Mouse (Mus musculus) adrenal gland, postnatal 25 days (tissue): ENCODE data around the gene Slco2a1. TPM values are rescaled to one million over a fixed set of nuclear protein-coding genes. Genes with fewer than 3 reads are reported as not detected.

ENCODE experiments used
- DNase-seq: peaks from one replicate; pipeline ENCODE4 v3.0.0; 2021; ENCODE audit warnings: mixed read lengths
- total RNA-seq: library from RNA; stranded (reverse); gene quantifications from 2 replicates; pipeline ENCODE4 v1.2.3, GENCODE M21; 2021

The Slco2a1 gene
- total RNA-seq, 1 experiment from 2014 or later = 2.6 TPM

DNA sequence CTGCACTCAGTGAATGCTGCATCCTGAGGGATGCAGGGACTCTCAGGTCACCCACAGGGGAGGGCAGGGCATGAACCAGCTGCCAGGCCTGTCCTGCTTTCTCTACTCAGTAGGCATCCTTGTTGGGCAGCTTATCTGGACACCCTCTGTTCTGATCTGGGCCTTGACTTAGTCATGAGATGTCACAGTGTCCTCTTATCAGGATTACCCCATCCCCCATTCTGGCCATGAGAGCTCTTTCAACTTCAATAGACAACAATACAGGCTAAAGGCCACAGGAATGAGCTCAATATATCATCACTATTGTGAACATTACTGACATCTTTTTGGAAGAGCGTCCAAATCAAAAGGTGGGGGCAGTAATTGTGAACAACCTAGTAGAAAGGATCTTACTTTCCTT lies 3.4 kb upstream of the Slco2a1 start:
- no peak for DNase-seq

DNA sequence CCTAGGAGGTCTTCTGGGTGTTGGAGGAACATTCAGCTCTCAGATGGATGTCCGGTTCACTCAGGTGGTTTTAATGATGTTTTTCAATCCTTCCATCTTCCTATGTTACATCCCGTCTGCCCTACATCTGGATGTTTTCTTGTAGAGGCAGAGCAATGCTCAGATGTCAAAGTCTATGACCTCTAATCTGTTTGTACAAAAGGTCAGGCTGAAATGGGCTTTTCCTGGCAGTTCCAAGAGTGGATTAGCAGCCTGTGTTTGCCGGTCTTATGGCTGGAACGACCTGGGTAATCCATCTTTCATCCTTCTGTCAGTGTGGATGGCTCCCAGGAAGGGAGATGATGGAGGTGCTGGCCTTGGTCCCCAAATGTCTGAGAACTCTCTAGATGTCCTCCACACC lies 2.6 kb upstream of the Slco2a1 start:
- DNase-seq = no peak

GRCm38 (mm10) chr9:102990306-102991133 lies 2.0 kb downstream of the Slco2a1 start:
- no peak for DNase-seq

DNA sequence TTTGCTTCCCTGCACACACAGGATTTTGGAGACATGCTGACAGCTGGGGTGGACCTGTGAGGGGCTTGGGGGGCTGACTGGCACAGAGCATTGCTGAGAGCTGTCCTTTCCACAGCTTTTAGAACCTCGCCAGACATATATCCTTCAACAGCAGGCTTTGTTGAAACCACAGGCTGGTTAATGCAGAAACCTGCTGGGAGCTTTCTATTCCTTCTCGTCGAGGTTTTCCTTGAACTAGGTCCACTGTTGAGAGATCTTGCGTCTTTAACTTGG lies 2.6 kb downstream of the Slco2a1 start:
- DNase-seq = no peak

DNA sequence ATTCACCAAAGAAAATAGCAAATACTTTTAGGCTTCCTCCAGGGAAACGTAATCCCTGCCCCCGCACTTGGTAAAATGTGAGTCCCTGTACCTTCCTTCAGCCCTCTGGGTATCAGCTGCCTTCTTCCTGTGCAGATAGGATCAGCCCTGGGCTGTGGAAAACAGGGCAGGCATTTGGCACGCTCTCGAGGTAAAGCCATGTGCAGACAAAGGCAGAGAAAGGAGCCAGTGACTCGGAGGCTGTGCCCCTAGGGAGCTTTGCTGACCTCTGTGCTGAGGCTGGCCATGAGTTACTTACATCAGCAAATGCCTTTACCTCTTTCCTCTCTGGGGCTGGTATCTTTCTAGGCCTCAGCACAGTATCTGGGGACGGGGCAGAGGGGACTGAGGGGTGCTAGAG lies 4.4 kb downstream of the Slco2a1 start:
- peak; percentile 12 for DNase-seq

DNA sequence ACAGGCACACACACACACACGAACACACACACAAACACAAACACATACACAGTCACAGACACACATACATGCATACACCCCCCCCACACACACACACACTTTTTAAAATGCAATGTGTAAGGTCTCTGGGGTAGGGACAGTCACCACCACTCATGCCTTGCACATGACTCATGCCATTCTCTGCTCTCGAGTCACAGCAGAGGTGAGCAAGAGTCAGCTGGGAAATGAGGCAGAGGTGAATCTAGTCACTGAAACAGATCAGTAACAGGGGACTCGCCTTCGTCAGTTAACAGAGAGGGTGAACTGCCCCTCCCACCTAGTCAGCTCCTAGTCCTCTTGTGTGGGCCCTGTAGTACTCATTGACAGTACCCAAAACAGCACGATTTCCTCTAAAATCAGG lies 5.3 kb downstream of the Slco2a1 start:
- DNase-seq = no peak

GRCm38 (mm10) chr9:102995800-102996635 lies 7.5 kb downstream of the Slco2a1 start:
- DNase-seq = no peak

- DNase-seq = no peak
Measured at GRCm38 (mm10) chr9:103000384-103000783, 11.9 kb downstream of the Slco2a1 start.

DNA sequence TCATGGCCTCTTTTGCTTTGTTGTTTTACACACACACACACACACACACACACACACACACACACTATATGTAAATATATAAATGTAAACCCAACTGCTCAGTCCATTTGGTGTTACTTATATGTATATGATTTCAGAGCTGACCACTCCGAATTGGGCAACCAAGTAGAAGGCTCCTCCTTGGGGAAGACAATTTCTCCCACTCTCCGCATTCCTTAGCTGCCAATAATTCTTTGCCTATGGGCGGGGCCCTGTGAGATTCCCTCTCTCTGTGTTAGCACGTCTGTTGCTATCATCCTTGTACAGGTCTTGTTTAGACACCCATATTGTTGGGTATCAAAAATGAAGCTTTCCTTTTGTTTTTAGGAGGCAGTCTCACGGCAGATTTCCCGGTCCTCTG lies 15.8 kb downstream of the Slco2a1 start:
- no peak for DNase-seq

GRCm38 (mm10) chr9:103007699-103008078 lies 19.2 kb downstream of the Slco2a1 start:
- peak; percentile 40 for DNase-seq

- peak; percentile 14 for DNase-seq
Measured at GRCm38 (mm10) chr9:103008079-103008855, 19.8 kb downstream of the Slco2a1 start.

GRCm38 (mm10) chr9:103010161-103010560 lies 21.6 kb downstream of the Slco2a1 start:
- DNase-seq = no peak

GRCm38 (mm10) chr9:103013366-103013765 lies 24.9 kb downstream of the Slco2a1 start:
- peak; percentile 72 for DNase-seq

GRCm38 (mm10) chr9:103014686-103015085 lies 26.2 kb downstream of the Slco2a1 start:
- DNase-seq = no peak

GRCm38 (mm10) chr9:103024116-103024515 lies 35.6 kb downstream of the Slco2a1 start:
- DNase-seq = no peak

GRCm38 (mm10) chr9:103027150-103027889 lies 38.8 kb downstream of the Slco2a1 start:
- no peak for DNase-seq

GRCm38 (mm10) chr9:103029012-103029411 lies 40.5 kb downstream of the Slco2a1 start:
- DNase-seq = no peak

GRCm38 (mm10) chr9:103030041-103030440 lies 41.5 kb downstream of the Slco2a1 start:
- no peak for DNase-seq

DNA sequence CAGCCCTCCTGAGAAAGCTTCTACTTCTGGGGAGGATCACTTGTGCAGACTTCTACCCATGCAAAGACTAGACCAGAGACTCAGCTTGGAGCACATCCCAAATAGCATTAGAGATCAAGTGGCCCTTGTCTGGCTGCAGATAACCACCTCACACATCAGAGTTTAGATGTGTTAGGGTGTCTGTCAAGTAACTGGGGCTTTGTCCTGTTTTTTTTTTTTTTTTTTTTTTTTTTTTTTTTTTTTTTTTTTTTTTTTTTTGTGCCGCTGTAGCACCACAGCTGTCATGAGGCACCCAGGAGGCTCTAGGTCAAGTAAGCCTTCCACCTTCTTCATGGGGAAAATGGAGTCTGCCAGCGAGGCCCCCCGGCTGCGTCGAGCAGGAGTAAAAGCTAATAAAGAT lies 42.7 kb downstream of the Slco2a1 start:
- no peak for DNase-seq

GRCm38 (mm10) chr9:103032193-103032592 lies 43.7 kb downstream of the Slco2a1 start:
- DNase-seq = peak; percentile 46

- DNase-seq = no peak
Measured at GRCm38 (mm10) chr9:103033381-103033780, 44.9 kb downstream of the Slco2a1 start.

GRCm38 (mm10) chr9:103036971-103037391 lies 48.5 kb downstream of the Slco2a1 start:
- no peak for DNase-seq
